Mouse (Mus musculus): ENCODE results near the gene Aida. TPM values are rescaled to one million over a fixed set of nuclear protein-coding genes. Genes with fewer than 3 reads are reported as not detected.

Aida gene
- polyA plus RNA-seq (2012; ENCODE audit: insufficient read depth, low replicate concordance): 1.9 and 13.2 TPM in 2 replicates

DNA sequence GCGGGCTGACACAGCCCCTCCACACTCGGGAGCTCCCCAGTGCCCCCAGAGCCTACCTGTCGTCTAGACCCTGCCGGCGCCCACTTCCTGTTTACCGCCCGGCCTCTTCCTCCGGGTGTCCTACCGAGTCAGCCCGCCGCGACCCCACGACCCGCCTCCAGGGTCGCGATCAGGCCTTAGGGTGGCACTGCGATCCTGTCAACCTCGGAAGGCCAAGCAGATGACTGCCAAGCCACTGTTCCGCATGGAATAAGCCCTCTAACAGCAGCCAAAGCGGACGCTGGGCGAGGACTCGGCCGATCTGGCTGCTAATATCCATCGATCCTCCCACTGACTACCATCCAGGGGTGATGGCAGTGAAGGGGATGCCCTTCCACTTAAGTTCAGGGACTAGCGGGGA is at the start of gene Aida:
Gene Aida (plus strand): TSS at position 126 of the 400 bp plus-strand sequence.
- TF ChIP-seq FLI1 (IDR thresholded peaks at IDR 0.05; ENCODE audit: low read length) (no peak), GATA1 (IDR thresholded peaks at IDR 0.05; ENCODE audit: borderline replicate concordance, low read length) (no peak)
- H3K27me3 ChIP-seq (replicated peaks): no peaks in the 10 kb centered on the region
- no peaks in the 10 kb centered on the region for H3K9me3 ChIP-seq
- H3K36me3 ChIP-seq (replicated peaks; ENCODE audit: low read length): peaks cover 27% of the 10 kb centered on the region
- H3K4me1 ChIP-seq: peaks cover 22% of the 10 kb centered on the region; the same call in 1 of the 2 replicates
- peak within 1 kb of the TSS; percentile 91 for H3K4me3 ChIP-seq (replicated peaks)

DNA sequence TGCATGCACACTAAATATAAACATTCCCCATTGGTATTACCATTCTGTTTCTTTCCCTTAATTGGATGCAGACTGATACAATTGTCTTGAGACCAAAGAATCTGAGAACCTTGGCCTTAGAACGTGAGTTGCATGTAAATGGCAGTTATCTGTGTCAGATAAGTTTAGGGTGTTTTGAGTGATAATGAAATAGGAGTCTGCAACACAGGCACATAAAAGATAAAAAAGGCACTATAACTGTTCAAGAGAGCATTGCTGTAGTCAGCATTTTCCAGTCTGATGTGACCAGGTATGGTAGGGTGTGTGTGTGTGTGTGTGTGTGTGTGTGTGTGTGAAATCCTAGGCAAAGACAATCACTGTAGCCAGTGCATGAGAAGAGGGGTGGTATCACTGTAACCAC is 48.2 kb upstream of the Aida start:
- Histone ChIP-seq H3K4me1 (peaks cover 14% of the 10 kb centered on the region), H3K27me3 (replicated peaks) (peaks cover 21% of the 10 kb centered on the region), H3K36me3 (replicated peaks; ENCODE audit: low read length) (no peaks in the 10 kb centered on the region), H3K9me3 (peaks cover 21% of the 10 kb centered on the region), H3K4me3 (replicated peaks) (no peak overlapping the region)
- TF ChIP-seq GATA1 (IDR thresholded peaks at IDR 0.05; ENCODE audit: borderline replicate concordance, low read length): no peak
- no peak for TF ChIP-seq FLI1 (IDR thresholded peaks at IDR 0.05; ENCODE audit: low read length)

DNA sequence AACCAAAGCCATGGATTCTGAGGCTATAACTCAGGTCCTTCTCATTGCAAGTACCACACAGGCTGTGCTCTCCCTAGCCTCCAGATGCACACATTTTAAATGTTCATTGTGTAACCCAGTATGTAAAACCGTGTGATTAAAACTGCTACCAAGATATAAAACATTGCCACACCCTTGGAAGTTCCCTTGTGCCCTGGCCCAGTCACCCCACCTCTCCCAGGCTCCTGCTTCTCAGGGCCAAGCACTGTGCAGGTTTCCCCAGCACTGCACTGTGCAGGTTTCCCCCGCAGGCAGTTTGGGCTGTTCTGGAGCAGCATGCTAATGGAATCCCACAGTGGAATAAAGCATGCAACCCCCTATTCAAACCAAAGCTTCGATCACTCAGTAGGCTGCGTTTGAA is 45.8 kb upstream of the Aida start:
- Histone ChIP-seq H3K4me3 (replicated peaks) (no peak overlapping the region), H3K9me3 (peaks cover 4% of the 10 kb centered on the region)

DNA sequence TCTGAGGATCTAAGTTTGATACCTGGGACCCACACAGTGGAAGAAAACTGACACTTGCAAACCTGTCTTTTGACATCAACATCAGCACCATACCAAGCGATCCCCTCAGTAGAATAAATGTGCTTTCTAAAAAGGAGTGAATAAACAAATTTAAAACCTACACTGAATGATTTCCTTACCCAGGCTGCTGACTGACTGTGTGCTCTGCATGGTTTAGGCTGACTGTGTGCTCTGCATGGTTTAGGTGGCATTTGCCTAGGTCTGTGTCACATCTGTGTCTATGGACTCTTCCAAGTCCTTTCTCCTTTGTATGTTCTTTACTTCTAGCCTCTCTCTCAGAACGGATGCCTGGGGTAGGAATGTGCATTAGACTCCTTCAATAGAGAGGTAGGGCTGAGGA is 44.6 kb upstream of the Aida start:
- H3K36me3 ChIP-seq (replicated peaks; ENCODE audit: low read length): no peaks in the 10 kb centered on the region
- TF ChIP-seq GATA1 (IDR thresholded peaks at IDR 0.05; ENCODE audit: borderline replicate concordance, low read length): no peak
- no peak for TF ChIP-seq FLI1 (IDR thresholded peaks at IDR 0.05; ENCODE audit: low read length)
- H3K9me3 ChIP-seq: no peaks in the 10 kb centered on the region
- peaks cover 10% of the 10 kb centered on the region for H3K4me1 ChIP-seq
- H3K4me3 ChIP-seq (replicated peaks): no peak overlapping the region
- H3K27me3 ChIP-seq (replicated peaks): peaks cover 25% of the 10 kb centered on the region

More for the DNA sequence above, 45.8 kb upstream of the Aida start:
- Histone ChIP-seq H3K4me1 (peaks cover 10% of the 10 kb centered on the region), H3K36me3 (replicated peaks; ENCODE audit: low read length) (no peaks in the 10 kb centered on the region), H3K27me3 (replicated peaks) (peaks cover 25% of the 10 kb centered on the region)
- TF ChIP-seq FLI1 (IDR thresholded peaks at IDR 0.05; ENCODE audit: low read length): no peak
- TF ChIP-seq GATA1 (IDR thresholded peaks at IDR 0.05; ENCODE audit: borderline replicate concordance, low read length): no peak

DNA sequence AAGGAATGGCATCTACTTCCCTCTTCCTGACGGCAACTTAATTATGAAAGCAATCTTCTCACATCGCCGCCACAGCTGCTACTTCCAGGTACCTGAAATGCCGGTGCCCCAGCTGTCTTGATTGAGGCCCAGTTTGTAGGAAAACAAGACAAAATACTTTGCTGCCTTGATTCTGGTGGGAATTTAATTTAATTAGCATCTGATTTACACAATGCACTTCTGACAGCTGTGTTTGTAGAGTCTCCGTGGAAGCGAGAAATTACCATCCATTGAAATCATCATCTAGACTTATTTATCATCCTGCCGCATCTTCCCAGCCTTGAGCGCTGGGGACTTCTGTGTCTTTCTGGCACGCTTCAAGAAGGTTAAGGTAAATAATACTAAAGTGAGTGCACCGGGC is 43.8 kb upstream of the Aida start:
- H3K36me3 ChIP-seq (replicated peaks; ENCODE audit: low read length): no peaks in the 10 kb centered on the region
- TF ChIP-seq FLI1 (IDR thresholded peaks at IDR 0.05; ENCODE audit: low read length) (no peak), GATA1 (IDR thresholded peaks at IDR 0.05; ENCODE audit: borderline replicate concordance, low read length) (no peak)
- H3K27me3 ChIP-seq (replicated peaks): peaks cover 25% of the 10 kb centered on the region
- H3K4me3 ChIP-seq (replicated peaks): no peak overlapping the region
- no peaks in the 10 kb centered on the region for H3K9me3 ChIP-seq
- peaks cover 10% of the 10 kb centered on the region for H3K4me1 ChIP-seq

DNA sequence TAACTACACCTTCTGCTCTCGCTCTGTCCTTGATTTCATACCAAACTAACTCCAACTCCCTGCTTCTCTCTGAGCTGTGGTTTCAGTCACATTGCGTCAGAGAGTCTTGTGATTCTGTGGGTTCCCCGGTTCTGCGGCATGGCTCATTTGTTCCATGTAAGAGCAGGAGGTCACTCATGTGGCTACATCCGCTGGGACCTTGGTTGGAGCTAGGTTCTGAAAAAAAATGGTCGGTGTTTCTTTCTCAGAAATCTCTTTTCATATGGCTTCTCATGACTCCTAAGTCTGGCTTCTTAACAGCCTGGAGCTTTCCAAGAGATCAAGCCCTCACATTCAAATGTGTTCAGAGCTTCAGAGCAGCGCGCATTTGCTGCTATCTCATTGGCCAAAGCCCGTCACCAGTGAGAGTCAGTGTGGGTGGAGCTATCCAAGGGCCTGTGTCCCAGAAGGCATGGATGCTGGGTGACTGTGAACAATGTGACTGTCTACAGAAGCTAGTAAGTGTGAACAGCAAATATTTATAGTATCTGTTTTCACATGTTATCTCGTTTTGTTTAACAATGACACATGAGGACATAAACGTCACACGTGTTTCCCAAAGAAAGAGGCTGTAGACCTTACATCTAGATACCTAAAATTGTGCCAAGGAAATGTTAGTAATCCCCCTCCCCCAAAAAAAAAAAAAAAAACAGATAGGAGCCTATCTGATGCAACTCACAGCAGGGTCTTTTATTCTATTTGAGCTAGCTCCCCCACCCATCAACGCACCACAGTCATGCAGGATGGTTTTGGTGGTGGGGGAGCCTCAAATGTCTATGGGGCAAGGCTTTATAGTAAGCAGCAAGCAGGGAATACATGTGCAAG is 32.0 kb upstream of the Aida start:
- Histone ChIP-seq H3K4me1 (peaks cover 15% of the 10 kb centered on the region), H3K36me3 (replicated peaks; ENCODE audit: low read length) (no peaks in the 10 kb centered on the region), H3K9me3 (no peaks in the 10 kb centered on the region), H3K4me3 (replicated peaks) (no peak overlapping the region), H3K27me3 (replicated peaks) (peaks cover 2% of the 10 kb centered on the region)
- TF ChIP-seq FLI1 (IDR thresholded peaks at IDR 0.05; ENCODE audit: low read length) (no peak), GATA1 (IDR thresholded peaks at IDR 0.05; ENCODE audit: borderline replicate concordance, low read length) (no peak)

DNA sequence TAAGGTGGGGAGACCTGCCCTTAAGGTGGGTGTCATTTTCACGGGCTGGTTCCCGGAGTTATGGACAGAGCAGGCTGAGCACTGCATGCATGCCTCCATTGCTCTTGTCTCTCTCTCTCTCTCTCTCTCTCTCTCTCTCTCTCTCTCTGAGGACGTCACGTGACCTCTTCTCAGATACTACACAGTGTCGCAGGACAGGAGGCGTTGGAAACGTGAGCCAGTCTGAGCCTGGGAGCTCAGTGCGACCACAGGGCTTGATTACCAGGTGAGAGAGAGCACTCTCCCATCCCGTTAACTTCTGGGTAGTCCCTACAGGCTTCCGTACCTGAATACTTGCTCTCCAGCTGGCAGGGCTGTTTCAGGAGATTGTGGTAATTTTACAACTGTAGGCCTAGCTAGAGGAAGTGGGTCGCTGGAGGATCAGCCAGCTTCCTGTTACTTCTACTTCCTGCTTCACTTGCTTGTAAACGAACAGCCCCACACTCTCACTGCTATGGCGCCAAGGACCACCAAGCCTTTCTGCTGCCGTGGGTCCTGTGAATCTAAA is 30.4 kb upstream of the Aida start:
- Histone ChIP-seq H3K36me3 (replicated peaks; ENCODE audit: low read length) (no peaks in the 10 kb centered on the region), H3K9me3 (peaks cover 7% of the 10 kb centered on the region; the same call in 1 of the 2 replicates), H3K4me1 (peaks cover 17% of the 10 kb centered on the region), H3K4me3 (replicated peaks) (peak overlapping the region; percentile 72), H3K27me3 (replicated peaks) (peaks cover 2% of the 10 kb centered on the region)
- TF ChIP-seq FLI1 (IDR thresholded peaks at IDR 0.05; ENCODE audit: low read length) (no peak), GATA1 (IDR thresholded peaks at IDR 0.05; ENCODE audit: borderline replicate concordance, low read length) (no peak)

DNA sequence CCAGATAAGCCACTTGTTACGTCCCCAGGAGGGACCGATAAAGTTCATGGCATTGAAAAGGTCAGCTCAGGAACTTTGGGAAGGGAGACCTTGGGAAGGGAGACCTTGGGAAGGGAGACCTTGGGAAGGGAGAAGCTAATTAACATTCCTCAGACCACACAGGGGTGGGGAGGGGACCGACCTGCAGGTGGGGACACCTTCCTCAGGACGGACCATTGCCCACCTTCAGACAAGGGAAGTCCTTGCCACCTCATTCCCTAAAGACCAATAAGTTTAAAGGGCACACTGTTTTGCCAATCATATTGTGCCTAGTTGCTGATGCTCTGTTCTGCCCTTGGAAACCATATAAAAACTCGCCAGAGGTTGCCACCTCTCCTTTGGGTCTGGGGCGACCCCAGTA is 28.7 kb upstream of the Aida start:
- TF ChIP-seq FLI1 (IDR thresholded peaks at IDR 0.05; ENCODE audit: low read length) (no peak), GATA1 (IDR thresholded peaks at IDR 0.05; ENCODE audit: borderline replicate concordance, low read length) (no peak)
- Histone ChIP-seq H3K4me1 (peaks cover 20% of the 10 kb centered on the region), H3K36me3 (replicated peaks; ENCODE audit: low read length) (no peaks in the 10 kb centered on the region), H3K9me3 (peaks cover 7% of the 10 kb centered on the region; the same call in 1 of the 2 replicates), H3K4me3 (replicated peaks) (no peak overlapping the region), H3K27me3 (replicated peaks) (peaks cover 2% of the 10 kb centered on the region)

DNA sequence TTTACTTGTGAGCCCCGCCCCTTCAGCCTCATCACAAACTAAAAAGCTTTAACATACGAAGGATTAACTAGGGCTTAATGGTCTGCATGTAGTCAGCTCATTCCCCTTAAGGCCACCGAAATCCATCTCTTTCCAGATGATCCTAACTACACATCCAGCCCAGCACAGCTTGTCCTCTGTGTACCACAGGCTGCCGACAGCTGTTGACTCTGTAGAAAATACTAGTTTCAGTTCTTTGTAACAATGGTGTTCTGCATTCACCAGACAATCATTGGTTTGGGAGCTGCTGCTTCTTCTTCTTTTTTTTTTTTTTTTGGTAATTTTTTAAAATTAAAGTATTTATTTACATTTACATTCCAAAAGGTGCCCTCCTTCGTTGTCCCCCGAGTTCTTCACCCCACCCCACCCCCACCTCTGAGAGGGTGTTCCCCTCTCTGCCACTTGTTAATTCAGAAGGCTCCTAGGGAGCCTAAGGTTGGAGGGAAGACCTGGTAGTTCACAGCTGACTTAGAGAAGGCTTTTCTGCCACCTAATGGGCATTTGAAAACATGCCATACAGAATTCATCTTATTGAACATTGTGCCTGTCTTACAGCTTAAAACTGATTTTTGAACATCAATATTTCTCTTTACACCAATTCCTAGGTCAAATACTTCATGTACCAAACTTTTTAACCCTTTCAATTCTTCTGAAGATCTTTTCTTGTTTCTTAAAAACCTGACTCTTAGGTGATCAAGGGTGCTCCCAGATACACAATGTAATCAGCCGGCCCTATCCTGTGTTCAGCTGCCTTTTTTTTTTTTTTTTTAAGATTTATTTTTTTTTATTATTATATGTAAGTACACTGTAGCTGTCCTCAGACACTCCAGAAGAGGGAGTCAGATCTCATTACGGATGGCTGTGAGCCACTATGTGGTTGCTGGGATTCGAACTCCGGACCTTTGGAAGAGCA is 23.2 kb upstream of the Aida start:
- Histone ChIP-seq H3K4me1 (peaks cover 10% of the 10 kb centered on the region; the same call in 1 of the 2 replicates), H3K27me3 (replicated peaks) (peaks cover 2% of the 10 kb centered on the region), H3K9me3 (peaks cover 7% of the 10 kb centered on the region; the same call in 1 of the 2 replicates), H3K4me3 (replicated peaks) (peak overlapping the region; percentile 69), H3K36me3 (replicated peaks; ENCODE audit: low read length) (peaks cover 12% of the 10 kb centered on the region)
- TF ChIP-seq GATA1 (IDR thresholded peaks at IDR 0.05; ENCODE audit: borderline replicate concordance, low read length): no peak
- TF ChIP-seq FLI1 (IDR thresholded peaks at IDR 0.05; ENCODE audit: low read length): no peak
